Mouse (Mus musculus) kidney, adult 2 months (tissue): ENCODE results near the gene Rufy3. TPM values are rescaled to one million over a fixed set of nuclear protein-coding genes. Genes with fewer than 3 reads are reported as not detected.

Experiments
- DNase-seq: peaks from one replicate; pipeline ENCODE4 v3.0.0; 2021
- H3K27ac ChIP-seq: fragments of 200-500 bp; 2 replicates; pipeline ENCODE4 v1.5.1; 2012; ENCODE audit warnings: low read depth, low read length, control low read depth, inconsistent platforms; ENCODE audit not compliant: insufficient read depth
- H3K27me3 ChIP-seq: fragments of 200-500 bp; replicated peaks from 2 replicates; pipeline ENCODE4 v1.6.1; 2012; ENCODE audit warnings: mild to moderate bottlenecking, moderate library complexity, low read length, inconsistent platforms; ENCODE audit not compliant: control insufficient read depth, insufficient read depth
- H3K36me3 ChIP-seq: fragments of 200-500 bp; 2 replicates; pipeline ENCODE4 v1.6.1; 2012; ENCODE audit warnings: mild to moderate bottlenecking, moderate library complexity, low read length, inconsistent platforms; ENCODE audit not compliant: control insufficient read depth, insufficient read depth
- H3K4me1 ChIP-seq: fragments of 200-500 bp; 2 replicates; pipeline ENCODE4 v1.6.1; 2011; ENCODE audit warnings: low read length; ENCODE audit not compliant: control insufficient read depth, insufficient read depth
- H3K4me3 ChIP-seq: fragments of 200-500 bp; 2 replicates; pipeline ENCODE4 v1.5.1; 2011; ENCODE audit warnings: mild to moderate bottlenecking, low read depth, low read length, control low read depth; ENCODE audit not compliant: insufficient read depth
- CTCF ChIP-seq: fragments of 200-500 bp; conservative IDR thresholded peaks from 2 replicates; pipeline ENCODE4 v1.5.1; 2011; ENCODE audit warnings: low read depth, mild to moderate bottlenecking, control low read depth, low read length, moderate library complexity, mixed read lengths; ENCODE audit not compliant: insufficient read depth, insufficient read length
- POLR2A ChIP-seq: fragments of 200-500 bp; IDR thresholded peaks from one replicate; pipeline ENCODE4 v1.6.1; 2011; ENCODE audit warnings: low read depth, low read length, control low read depth
- WGBS: fragments of 180-500 bp; shearing (Covaris S2); methylation state at CpG from one replicate; pipeline ENCODE4 v1.1.7; 2018; 5-methylcytosine and 5-hydroxymethylcytosine counted together
- polyA plus RNA-seq: library from polyadenylated mRNA; depleted of rRNA; stranded (reverse); fragments of >200 nt; gene quantifications from 2 replicates; pipeline ENCODE4 v1.2.3, GENCODE M21; 2012

Rufy3 gene
- polyA plus RNA-seq, 1 experiment, result 24.0 TPM

- H3K36me3 ChIP-seq, result peaks cover 7% of the 10 kb centered on the region
- TF ChIP-seq POLR2A (no peak), CTCF (no peak)
- DNase-seq, result peak; percentile 89
- no peak overlapping the region for H3K4me3 ChIP-seq
- H3K4me1 ChIP-seq, result peaks cover 13% of the 10 kb centered on the region; the same call in 1 of the 2 replicates
- H3K27ac ChIP-seq, result no peak overlapping the region
- 23% methylated on average over 5 of the region's 5 CpGs for WGBS
- no peaks in the 10 kb centered on the region for H3K27me3 ChIP-seq
These were observed 80.6 kb downstream of the Rufy3 start for GRCm38 (mm10) chr5:88645405-88645804.

- Histone ChIP-seq H3K27ac (no peak overlapping the region), H3K4me3 (no peak overlapping the region), H3K4me1 (peaks cover 8% of the 10 kb centered on the region; the same call in 1 of the 2 replicates), H3K27me3 (no peaks in the 10 kb centered on the region), H3K36me3 (peaks cover 11% of the 10 kb centered on the region)
- WGBS, result 86% methylated on average over 17 of the region's 17 CpGs
- TF ChIP-seq CTCF, result no peak
- no peak for TF ChIP-seq POLR2A
- no peak for DNase-seq
These were observed 84.7 kb downstream of the Rufy3 start for GRCm38 (mm10) chr5:88649250-88650173.

DNA sequence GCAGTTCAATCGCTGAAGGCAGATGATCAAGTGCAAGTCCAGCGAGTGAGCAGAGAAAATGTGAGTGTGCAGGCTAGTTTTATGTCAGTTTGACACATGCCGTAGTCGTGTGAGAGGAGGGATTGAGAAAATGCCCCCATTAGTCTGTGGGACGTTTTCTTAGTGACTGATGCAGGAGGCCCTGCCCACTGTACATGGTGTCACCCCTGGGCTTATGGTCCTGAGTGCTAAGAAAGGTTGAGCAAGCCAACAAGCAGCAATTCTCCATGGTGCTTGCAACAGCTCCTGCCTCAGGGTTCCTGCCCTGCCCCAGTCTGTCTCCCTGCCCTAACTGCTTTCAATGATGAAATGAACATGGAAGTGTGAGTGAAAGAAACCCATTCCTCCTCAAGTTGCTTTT is 87.7 kb downstream of the Rufy3 start:
- Histone ChIP-seq H3K4me1 (no peaks in the 10 kb centered on the region), H3K27me3 (no peaks in the 10 kb centered on the region), H3K4me3 (no peak overlapping the region), H3K36me3 (peaks cover 9% of the 10 kb centered on the region), H3K27ac (no peak overlapping the region)
- 75% methylated on average over 5 of the region's 5 CpGs for WGBS
- no peak for TF ChIP-seq CTCF
- TF ChIP-seq POLR2A, result no peak
- no peak for DNase-seq

- H3K4me1 ChIP-seq, result no peaks in the 10 kb centered on the region
- 100% methylated on average over 1 of the region's 1 CpGs for WGBS
- no peaks in the 10 kb centered on the region for H3K27me3 ChIP-seq
- H3K36me3 ChIP-seq, result peaks cover 12% of the 10 kb centered on the region
- TF ChIP-seq POLR2A (no peak), CTCF (no peak)
- no peak overlapping the region for H3K27ac ChIP-seq
- no peak overlapping the region for H3K4me3 ChIP-seq
- DNase-seq, result no peak
These were observed 93.0 kb downstream of the Rufy3 start for GRCm38 (mm10) chr5:88657868-88658267.

DNA sequence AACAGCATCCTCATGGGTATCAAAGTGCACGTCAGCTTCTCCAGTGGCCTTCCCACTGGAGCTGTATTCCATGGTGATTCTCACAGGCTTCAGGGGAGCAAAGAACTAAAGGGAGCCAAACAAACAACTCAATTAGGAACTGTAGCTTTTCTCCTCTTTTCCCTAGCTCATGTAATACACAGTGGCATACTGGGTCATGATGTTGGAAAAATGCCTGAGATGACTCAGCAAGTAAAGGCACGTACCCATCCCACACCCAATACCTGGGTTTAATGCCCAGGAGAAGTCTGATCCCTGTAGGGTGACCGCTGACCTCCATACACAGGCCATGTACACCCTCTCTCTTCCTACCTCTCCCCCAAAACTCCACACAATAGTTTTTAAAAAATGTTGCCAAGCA is 98.3 kb downstream of the Rufy3 start:
- no peak for TF ChIP-seq POLR2A
- TF ChIP-seq CTCF, result no peak
- WGBS, result 80% methylated on average over 3 of the region's 3 CpGs
- Histone ChIP-seq H3K4me3 (no peak overlapping the region), H3K27ac (no peak overlapping the region), H3K36me3 (peaks cover 23% of the 10 kb centered on the region), H3K4me1 (peaks cover 2% of the 10 kb centered on the region; the same call in 1 of the 2 replicates), H3K27me3 (no peaks in the 10 kb centered on the region)
- no peak for DNase-seq

DNA sequence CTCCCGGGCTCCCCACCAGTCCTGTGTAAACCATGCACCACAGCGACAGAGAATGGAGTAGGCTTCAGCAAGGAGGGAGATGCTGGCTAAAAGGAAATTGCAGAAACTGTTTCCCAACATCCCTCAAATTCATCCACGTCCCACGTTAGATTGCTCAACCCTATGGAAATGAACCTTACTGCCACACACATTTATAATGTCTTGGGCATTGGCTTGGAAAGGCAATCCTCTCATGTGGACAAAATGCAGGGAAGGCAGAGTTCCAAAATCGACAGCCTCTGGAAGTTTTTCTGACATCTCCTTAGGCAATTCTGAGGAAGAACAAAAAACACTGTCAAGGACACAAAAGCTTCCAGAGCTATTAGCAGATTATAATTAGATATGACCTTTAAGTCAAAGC is 99.0 kb downstream of the Rufy3 start:
- no peak for DNase-seq
- H3K36me3 ChIP-seq, result peaks cover 21% of the 10 kb centered on the region
- no peaks in the 10 kb centered on the region for H3K27me3 ChIP-seq
- no peak for TF ChIP-seq CTCF
- no peak for TF ChIP-seq POLR2A
- no peak overlapping the region for H3K4me3 ChIP-seq
- no peak overlapping the region for H3K27ac ChIP-seq
- 85% methylated on average over 5 of the region's 5 CpGs for WGBS
- peaks cover 2% of the 10 kb centered on the region; the same call in 1 of the 2 replicates for H3K4me1 ChIP-seq

- peaks cover 8% of the 10 kb centered on the region for H3K36me3 ChIP-seq
- H3K4me3 ChIP-seq, result peak overlapping the region; percentile 60
- DNase-seq, result peak; percentile 73
- no peak for TF ChIP-seq CTCF
- no peak for TF ChIP-seq POLR2A
- 1% methylated on average over 46 of the region's 47 CpGs for WGBS
- H3K4me1 ChIP-seq, result peaks cover 8% of the 10 kb centered on the region
- no peaks in the 10 kb centered on the region for H3K27me3 ChIP-seq
- H3K27ac ChIP-seq, result peak overlapping the region; percentile 61
These were observed 110.0 kb downstream of the Rufy3 start for GRCm38 (mm10) chr5:88674703-88675442.
